ENCODE assay signal across 12 mouse cellular contexts in the genomic region with DNA sequence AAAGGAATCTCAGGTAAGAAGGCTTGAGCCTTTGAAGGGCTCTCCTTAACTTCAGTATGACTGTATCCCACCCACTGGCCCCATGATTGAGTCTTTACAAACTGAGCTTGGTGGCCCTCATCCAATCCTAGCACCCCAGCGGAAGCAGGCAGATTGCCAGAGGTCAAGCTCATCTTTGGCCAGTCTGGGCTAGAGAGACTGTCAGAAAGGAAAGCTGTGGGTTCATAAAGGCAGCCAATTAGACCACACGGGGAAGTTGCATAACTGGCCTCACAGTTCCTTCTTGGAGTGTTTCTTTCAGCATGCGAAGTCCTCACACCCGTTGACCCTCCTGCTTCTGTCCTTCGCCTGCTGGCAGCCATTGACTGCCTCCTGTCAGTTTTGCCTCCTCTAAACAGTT. TPM values are rescaled to one million over a fixed set of nuclear protein-coding genes. Genes with fewer than 3 reads are reported as not detected.
A peak's percentile ranks its signal among the peaks of the same experiment; 100 is the strongest.
DNase-seq lines count a peak whose midpoint lies in the region; ATAC-seq and TF ChIP-seq lines count a peak whose summit lies in the region.
"Had no signal": no experiment of that assay in that cellular context is flagged by ENCODE, and none has a peak within 500 bp of the region (broad histone marks: within the 10 kb centered on the region; RNA-seq: fewer than 3 reads in every experiment).

No protein-coding gene starts in this region.

- 28% methylated on average over 5 of the region's 5 CpGs for WGBS in liver, adult 2 months
- WGBS in lung, embryonic 16.5 days: 59% methylated on average over 5 of the region's 5 CpGs

- H3K4me1 ChIP-seq in liver, adult 2 months (ENCODE audit: control insufficient read depth, insufficient read depth, low read length): peaks cover 9% of the 10 kb centered on the region
- H3K4me1 ChIP-seq in lung, embryonic 16.5 days (replicated peaks; ENCODE audit: control insufficient read depth, insufficient read depth, low read length): peaks cover 20% of the 10 kb centered on the region; the same call in 1 of the 2 replicates

- no peak for TF ChIP-seq POLR2A in liver, adult 2 months (IDR thresholded peaks at IDR 0.05; ENCODE audit: extremely low read depth, insufficient read depth, low read length)

- H3K27me3 ChIP-seq in liver, adult 2 months (ENCODE audit: control insufficient read depth, insufficient read depth, low read length): no peaks in the 10 kb centered on the region
- H3K27me3 ChIP-seq in lung, embryonic 16.5 days (ENCODE audit: control insufficient read depth, insufficient read depth, low read depth, low read length): no peaks in the 10 kb centered on the region
- H3K27me3 ChIP-seq: embryonic facial prominence, embryonic 12.5 days had no signal

- peak; percentile 38 for DNase-seq in adrenal gland, postnatal 10 days
- DNase-seq in adrenal gland, postnatal 4 days (ENCODE audit: low spot score in 2 of 2): no peak
- peak; percentile 51 for DNase-seq in liver, adult 2 months (ENCODE audit: extremely low read depth, low read depth, low spot score)
- no peak for DNase-seq in liver
- DNase-seq in skeletal muscle tissue, adult 2 months (ENCODE audit: low read depth, low spot score): peak; percentile 19
- no peak for DNase-seq in thymus, adult 18-20 months
- DNase-seq in gastrocnemius, postnatal 14 days: no peak
- DNase-seq: cerebellum, adult 9-11 months; spleen, adult 18-20 months had no signal

- intact Hi-C loops in gastrocnemius, postnatal 14 days (cut with DNase I; ENCODE audit: low total_unique reads): no loop called here

- peaks cover 9% of the 10 kb centered on the region; the same call in 1 of the 2 replicates for H3K79me2 ChIP-seq in liver, adult 2 months (ENCODE audit: control insufficient read depth, insufficient read depth, low read length)

- no peak overlapping the region for H3K9ac ChIP-seq in liver, adult 2 months (ENCODE audit: low read depth, low read length)
- H3K9ac ChIP-seq in lung, embryonic 16.5 days (ENCODE audit: low read length): no peak overlapping the region
- H3K9ac ChIP-seq: embryonic facial prominence, embryonic 12.5 days; hindbrain, embryonic 14.5 days had no signal

- H3K9me3 ChIP-seq in lung, embryonic 16.5 days (ENCODE audit: control insufficient read depth, low read length): no peaks in the 10 kb centered on the region
- H3K9me3 ChIP-seq: embryonic facial prominence, embryonic 12.5 days had no signal

- H3K27ac ChIP-seq in liver, adult 2 months (replicated peaks; ENCODE audit: insufficient read depth, low read depth, low read length): no peak overlapping the region
- H3K27ac ChIP-seq in lung, embryonic 16.5 days (ENCODE audit: low read length): no peak overlapping the region
- H3K27ac ChIP-seq: embryonic facial prominence, embryonic 12.5 days; hindbrain, embryonic 14.5 days had no signal

- peaks cover 14% of the 10 kb centered on the region; the same call in 1 of the 2 replicates for H3K36me3 ChIP-seq in liver, adult 2 months (ENCODE audit: control insufficient read depth, insufficient read depth, low read length)
- H3K36me3 ChIP-seq in lung, embryonic 16.5 days (ENCODE audit: control insufficient read depth, insufficient read depth, low read length): peaks cover 4% of the 10 kb centered on the region; the same call in 1 of the 2 replicates

- H3K4me3 ChIP-seq in liver, adult 2 months (ENCODE audit: insufficient read depth, low read depth, low read length): no peak overlapping the region
- no peak overlapping the region for H3K4me3 ChIP-seq in lung, embryonic 16.5 days (ENCODE audit: low read length)
- H3K4me3 ChIP-seq: embryonic facial prominence, embryonic 12.5 days had no signal

- peak; percentile 76 for ATAC-seq in lung, embryonic 16.5 days (ENCODE audit: low read depth)

- H3K4me2 ChIP-seq in lung, embryonic 16.5 days (ENCODE audit: low read depth, low read length): no peak overlapping the region
- H3K4me2 ChIP-seq: embryonic facial prominence, embryonic 12.5 days; hindbrain, embryonic 14.5 days had no signal

- no peak for TF ChIP-seq CTCF in liver, adult 2 months (IDR thresholded peaks at IDR 0.05; ENCODE audit: low read depth, low read length)

RNA-seq across cellular contexts. Expression of a gene that starts 3.6 kb away (rescaled TPM):
- total RNA-seq in adrenal gland, postnatal 10 days (2021): 10 to 100 TPM; 35.3 to 36.8 TPM
- 10 to 100 TPM; 43.2 to 45.5 TPM for total RNA-seq in adrenal gland, postnatal 4 days (2021)
- total RNA-seq in liver, adult 2 months (2014; rRNA removed): 11.9 and 12.2 TPM in 2 replicates
- polyA plus RNA-seq in liver, adult 2 months (2012; rRNA removed): 21.2 and 23.9 TPM in 2 replicates
- polyA plus RNA-seq in lung, embryonic 16.5 days (2015; fragmentation: Nextera tagmentation; extraction: Ambion mirVana): 52.1 and 54.4 TPM in 2 replicates
- 10 to 100 TPM; 14.9 to 15.0 TPM for total RNA-seq in gastrocnemius, postnatal 14 days (2021)

RNA-seq across cellular contexts. Expression of a gene that starts 3.6 kb away (rescaled TPM):
- total RNA-seq in adrenal gland, postnatal 10 days (2021): 10 to 100 TPM; 42.0 to 49.9 TPM
- 10 to 100 TPM; 54.2 to 58.5 TPM for total RNA-seq in adrenal gland, postnatal 4 days (2021)
- total RNA-seq in liver, adult 2 months (2014; rRNA removed): 10.5 and 13.0 TPM in 2 replicates
- 12.0 and 13.2 TPM in 2 replicates for polyA plus RNA-seq in liver, adult 2 months (2012; rRNA removed)
- 68.8 and 71.1 TPM in 2 replicates for polyA plus RNA-seq in lung, embryonic 16.5 days (2015; fragmentation: Nextera tagmentation; extraction: Ambion mirVana)
- total RNA-seq in gastrocnemius, postnatal 14 days (2021): 10 to 100 TPM; 40.2 to 42.9 TPM

RNA-seq across cellular contexts. Expression of a gene that starts 29.9 kb away (rescaled TPM):
- 10 to 100 TPM; 10.7 to 14.2 TPM for total RNA-seq in adrenal gland, postnatal 10 days (2021)
- 10 to 100 TPM; 16.1 to 16.8 TPM for total RNA-seq in adrenal gland, postnatal 4 days (2021)
- 3.0 and 3.8 TPM in 2 replicates for total RNA-seq in liver, adult 2 months (2014; rRNA removed)
- 3.5 and 6.3 TPM in 2 replicates for polyA plus RNA-seq in liver, adult 2 months (2012; rRNA removed)
- 11.2 and 12.0 TPM in 2 replicates for polyA plus RNA-seq in lung, embryonic 16.5 days (2015; fragmentation: Nextera tagmentation; extraction: Ambion mirVana)
- total RNA-seq in gastrocnemius, postnatal 14 days (2021): 1 to 10 TPM; 3.5 to 4.1 TPM

RNA-seq across cellular contexts. Expression of a gene that starts 42.0 kb away (rescaled TPM):
- total RNA-seq in adrenal gland, postnatal 10 days (2021): 100 to 1,000 TPM; 212 to 221 TPM
- total RNA-seq in adrenal gland, postnatal 4 days (2021): 100 to 1,000 TPM; 199 to 213 TPM
- 374 and 414 TPM in 2 replicates for total RNA-seq in liver, adult 2 months (2014; rRNA removed)
- polyA plus RNA-seq in liver, adult 2 months (2012; rRNA removed): 124 and 135 TPM in 2 replicates
- polyA plus RNA-seq in lung, embryonic 16.5 days (2015; fragmentation: Nextera tagmentation; extraction: Ambion mirVana): 599 and 611 TPM in 2 replicates
- total RNA-seq in gastrocnemius, postnatal 14 days (2021): 100 to 1,000 TPM; 138 to 152 TPM

RNA-seq across cellular contexts. Expression of a gene that starts 45.9 kb away (rescaled TPM):
- total RNA-seq in adrenal gland, postnatal 10 days (2021): 10 to 100 TPM; 54.1 to 59.2 TPM
- 10 to 100 TPM; 48.8 to 49.0 TPM for total RNA-seq in adrenal gland, postnatal 4 days (2021)
- total RNA-seq in liver, adult 2 months (2014; rRNA removed): 10.8 and 11.7 TPM in 2 replicates
- 16.4 and 18.0 TPM in 2 replicates for polyA plus RNA-seq in liver, adult 2 months (2012; rRNA removed)
- 34.8 and 39.5 TPM in 2 replicates for polyA plus RNA-seq in lung, embryonic 16.5 days (2015; fragmentation: Nextera tagmentation; extraction: Ambion mirVana)
- total RNA-seq in gastrocnemius, postnatal 14 days (2021): 10 to 100 TPM; 18.8 to 24.3 TPM

Comparison
In these comparisons a context has a peak if more than half of its experiments do, and no peak if none do; other contexts are left out.
1. DNase-seq: peak in adrenal gland, postnatal 10 days (single experiment), liver, adult 2 months (single experiment) and skeletal muscle tissue, adult 2 months (single experiment); none in adrenal gland, postnatal 4 days (0 of 2), liver (single experiment), thymus, adult 18-20 months (0 of 2) and gastrocnemius, postnatal 14 days (single experiment).